Mouse (Mus musculus): ENCODE results near the gene Srcin1. TPM values are rescaled to one million over a fixed set of nuclear protein-coding genes. Genes with fewer than 3 reads are reported as not detected.

Srcin1 gene
- total and polyA plus RNA-seq, 3 experiments = 0.15 to 0.49 (median 0.25) TPM

DNA sequence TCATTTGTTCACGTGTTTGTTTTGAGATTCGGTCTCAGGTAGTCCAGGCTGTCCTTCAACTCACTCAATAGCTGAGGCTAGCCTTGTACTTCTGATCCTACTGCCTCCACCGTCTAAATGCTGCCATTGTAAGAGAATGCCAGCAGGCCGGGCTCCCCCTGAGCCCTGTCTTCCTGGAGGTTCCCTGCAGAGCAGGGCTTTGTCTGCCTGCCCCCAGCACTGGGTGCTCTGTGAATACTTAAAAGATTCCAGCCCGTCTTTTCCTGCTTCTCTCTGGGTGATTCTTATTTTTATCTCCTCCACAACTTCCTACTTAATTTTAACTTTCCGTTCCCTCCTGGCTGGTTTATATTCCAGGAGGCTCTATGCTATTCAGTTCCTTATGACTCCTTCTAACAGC lies 26.2 kb upstream of the Srcin1 start:
- peaks cover 7% of the 10 kb centered on the region; the same call in 1 of the 2 replicates for H3K4me1 ChIP-seq (ENCODE audit: insufficient read depth, low read depth, low read length)
- DNase-seq (ENCODE audit: low spot score) (no peak), ATAC-seq (ENCODE audit: extremely low read depth, insufficient number of reproducible peaks, low FRiP score, poor library complexity, severe bottlenecking) (no peak)

DNA sequence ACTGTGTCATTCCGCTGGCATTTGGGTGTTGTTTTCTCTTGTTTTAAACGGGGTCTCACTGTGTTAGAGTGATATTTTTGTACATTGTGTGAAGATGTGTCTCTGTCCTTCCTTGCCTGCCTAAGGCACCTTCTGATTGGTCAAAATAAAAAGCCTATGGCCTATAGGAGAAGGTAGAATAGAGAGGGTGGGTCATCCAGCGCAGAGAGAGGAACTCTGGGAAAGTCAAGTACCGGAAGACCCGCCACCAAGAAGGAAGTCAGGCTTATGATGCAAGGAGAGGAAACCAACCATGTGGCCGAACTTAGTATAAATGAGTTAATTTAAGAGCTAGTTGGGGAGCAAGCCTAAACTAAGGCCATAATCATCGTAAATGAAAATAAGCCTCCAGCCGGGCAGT lies 23.1 kb upstream of the Srcin1 start:
- peak overlapping the region; percentile 67 for H3K4me3 ChIP-seq (ENCODE audit: low read depth, low read length)
- H3K36me3 ChIP-seq (replicated peaks) = peaks cover 19% of the 10 kb centered on the region
- H3K4me1 ChIP-seq (ENCODE audit: insufficient read depth, low read depth, low read length) = peaks cover 7% of the 10 kb centered on the region; the same call in 1 of the 2 replicates
- peaks cover 17% of the 10 kb centered on the region for H3K27me3 ChIP-seq (ENCODE audit: insufficient read depth, low read length)
- TF ChIP-seq TAL1 (conservative IDR thresholded peaks at IDR 0.05; ENCODE audit: low read depth, low read length) = no peak
- TF ChIP-seq POLR2AphosphoS5 (IDR thresholded peaks at IDR 0.05; ENCODE audit: insufficient replicate concordance, low read depth, low read length) = no peak
- TF ChIP-seq GATA1 (IDR thresholded peaks at IDR 0.05; ENCODE audit: borderline replicate concordance, low read length) = no peak
- TF ChIP-seq GATA2 (IDR thresholded peaks at IDR 0.05; ENCODE audit: borderline replicate concordance, low read depth, low read length) = no peak
- no peak for TF ChIP-seq CTCF (IDR thresholded peaks at IDR 0.05; ENCODE audit: low read depth, low read length)
- DNase-seq (ENCODE audit: low spot score) (peak; percentile 74), ATAC-seq (ENCODE audit: extremely low read depth, insufficient number of reproducible peaks, low FRiP score, poor library complexity, severe bottlenecking) (peak; percentile 76; the same call in 1 of the 2 replicates)
- no peaks in the 10 kb centered on the region for H3K9me3 ChIP-seq (replicated peaks)

More for the DNA sequence above, 26.2 kb upstream of the Srcin1 start:
- no peak overlapping the region for H3K4me3 ChIP-seq (ENCODE audit: low read depth, low read length)
- TF ChIP-seq TAL1 (conservative IDR thresholded peaks at IDR 0.05; ENCODE audit: low read depth, low read length) (no peak), GATA1 (IDR thresholded peaks at IDR 0.05; ENCODE audit: borderline replicate concordance, low read length) (no peak), CTCF (IDR thresholded peaks at IDR 0.05; ENCODE audit: low read depth, low read length) (no peak), POLR2AphosphoS5 (IDR thresholded peaks at IDR 0.05; ENCODE audit: insufficient replicate concordance, low read depth, low read length) (no peak), GATA2 (IDR thresholded peaks at IDR 0.05; ENCODE audit: borderline replicate concordance, low read depth, low read length) (no peak)
- H3K9me3 ChIP-seq (replicated peaks) = no peaks in the 10 kb centered on the region
- H3K27me3 ChIP-seq (ENCODE audit: insufficient read depth, low read length) = peaks cover 5% of the 10 kb centered on the region; the same call in 1 of the 2 replicates
- H3K36me3 ChIP-seq (replicated peaks) = peaks cover 48% of the 10 kb centered on the region

DNA sequence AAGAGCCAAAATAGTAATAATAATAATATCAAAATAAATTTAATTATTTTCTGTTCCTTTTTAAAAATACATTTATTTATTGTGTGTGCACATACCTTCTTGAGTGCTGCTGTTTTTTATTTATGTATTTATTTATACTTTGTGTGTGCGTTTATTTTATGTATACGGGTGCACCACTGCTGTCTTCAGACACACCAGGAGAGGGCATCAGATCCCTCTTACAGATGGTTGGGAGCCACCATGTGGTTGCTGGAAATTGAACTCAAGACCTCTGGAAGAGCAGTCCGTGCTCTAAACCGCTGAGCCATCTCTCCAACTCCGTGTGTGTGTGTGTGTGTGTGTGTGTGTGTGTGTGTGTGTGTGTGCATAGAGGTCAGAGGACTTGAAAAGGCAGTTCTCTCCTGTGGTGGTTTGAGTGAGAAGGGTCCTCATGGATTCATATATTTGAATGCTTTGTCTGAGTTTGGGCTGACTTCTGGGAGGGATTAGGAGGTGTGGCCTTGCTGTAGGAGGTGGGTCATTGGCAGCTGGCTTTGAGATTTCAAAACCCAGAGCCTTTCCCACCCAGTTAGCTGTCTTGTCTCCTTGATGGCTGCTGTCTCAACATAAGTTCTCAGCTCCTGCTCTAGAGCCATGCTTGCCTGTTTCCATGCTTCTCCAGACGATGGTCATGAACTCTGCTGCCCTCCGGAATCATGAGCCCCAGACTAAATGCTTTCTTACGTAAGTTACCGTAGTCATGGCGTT lies 22.1 kb upstream of the Srcin1 start:
- H3K36me3 ChIP-seq (replicated peaks) = peaks cover 14% of the 10 kb centered on the region
- peaks cover 7% of the 10 kb centered on the region; the same call in 1 of the 2 replicates for H3K4me1 ChIP-seq (ENCODE audit: insufficient read depth, low read depth, low read length)
- TF ChIP-seq GATA2 (IDR thresholded peaks at IDR 0.05; ENCODE audit: borderline replicate concordance, low read depth, low read length) (no peak), CTCF (IDR thresholded peaks at IDR 0.05; ENCODE audit: low read depth, low read length) (no peak), GATA1 (IDR thresholded peaks at IDR 0.05; ENCODE audit: borderline replicate concordance, low read length) (no peak)
- H3K9me3 ChIP-seq (replicated peaks) = no peaks in the 10 kb centered on the region
- DNase-seq (ENCODE audit: low spot score) (peak; percentile 45), ATAC-seq (ENCODE audit: extremely low read depth, insufficient number of reproducible peaks, low FRiP score, poor library complexity, severe bottlenecking) (peak; percentile 48; the same call in 1 of the 2 replicates)
- peak overlapping the region; percentile 67 for H3K4me3 ChIP-seq (ENCODE audit: low read depth, low read length)
- peaks cover 23% of the 10 kb centered on the region for H3K27me3 ChIP-seq (ENCODE audit: insufficient read depth, low read length)

DNA sequence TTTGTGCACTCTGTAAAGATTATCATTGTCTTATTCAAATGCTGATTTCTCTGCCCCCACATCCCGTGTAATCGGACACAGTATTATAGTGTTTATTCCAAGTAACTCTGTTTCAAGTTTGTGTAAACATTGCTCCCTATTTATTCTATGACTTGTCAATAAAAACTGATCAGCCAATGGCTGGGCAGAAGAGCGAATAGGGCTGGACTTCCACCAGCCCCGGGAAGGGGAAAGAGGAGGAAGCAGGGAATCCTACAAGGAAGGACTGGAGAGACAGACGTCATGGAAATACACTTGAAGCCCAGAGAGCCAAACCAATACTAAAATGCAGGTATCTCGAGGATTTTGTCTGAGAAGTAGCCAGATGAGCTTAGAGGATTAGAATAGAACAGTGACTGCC lies 18.1 kb upstream of the Srcin1 start:
- peaks cover 44% of the 10 kb centered on the region for H3K27me3 ChIP-seq (ENCODE audit: insufficient read depth, low read length)
- DNase-seq (ENCODE audit: low spot score) (no peak), ATAC-seq (ENCODE audit: extremely low read depth, insufficient number of reproducible peaks, low FRiP score, poor library complexity, severe bottlenecking) (no peak)
- no peaks in the 10 kb centered on the region for H3K4me1 ChIP-seq (ENCODE audit: insufficient read depth, low read depth, low read length)
- H3K9me3 ChIP-seq (replicated peaks) = no peaks in the 10 kb centered on the region
- TF ChIP-seq TAL1 (conservative IDR thresholded peaks at IDR 0.05; ENCODE audit: low read depth, low read length) (no peak), CTCF (IDR thresholded peaks at IDR 0.05; ENCODE audit: low read depth, low read length) (no peak), POLR2AphosphoS5 (IDR thresholded peaks at IDR 0.05; ENCODE audit: insufficient replicate concordance, low read depth, low read length) (no peak), GATA1 (IDR thresholded peaks at IDR 0.05; ENCODE audit: borderline replicate concordance, low read length) (no peak), GATA2 (IDR thresholded peaks at IDR 0.05; ENCODE audit: borderline replicate concordance, low read depth, low read length) (no peak)
- no peak overlapping the region for H3K4me3 ChIP-seq (ENCODE audit: low read depth, low read length)
- H3K36me3 ChIP-seq (replicated peaks) = no peaks in the 10 kb centered on the region

DNA sequence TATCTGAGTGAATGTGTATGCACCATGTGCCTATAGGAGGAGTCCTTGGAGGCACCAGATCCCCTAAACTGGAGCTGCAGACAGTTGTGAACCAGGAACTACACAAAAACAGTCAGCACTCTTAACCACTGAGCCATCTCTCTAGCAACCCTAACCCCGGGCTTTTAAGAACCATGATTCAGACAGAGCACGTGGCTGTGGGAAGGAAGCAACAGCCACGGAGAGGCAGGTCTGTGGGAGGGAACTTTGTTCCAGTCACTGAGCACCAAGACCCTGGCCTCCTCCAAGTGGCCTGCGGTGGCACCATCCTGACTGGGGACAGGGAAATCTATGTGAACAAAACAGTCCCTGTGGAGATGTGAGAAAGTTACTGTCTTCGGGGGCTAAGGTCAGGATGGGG lies 15.9 kb upstream of the Srcin1 start:
- peaks cover 51% of the 10 kb centered on the region for H3K27me3 ChIP-seq (ENCODE audit: insufficient read depth, low read length)
- no peaks in the 10 kb centered on the region for H3K4me1 ChIP-seq (ENCODE audit: insufficient read depth, low read depth, low read length)
- DNase-seq (ENCODE audit: low spot score) (no peak), ATAC-seq (ENCODE audit: extremely low read depth, insufficient number of reproducible peaks, low FRiP score, poor library complexity, severe bottlenecking) (no peak)
- no peaks in the 10 kb centered on the region for H3K9me3 ChIP-seq (replicated peaks)
- H3K4me3 ChIP-seq (ENCODE audit: low read depth, low read length) = no peak overlapping the region
- no peaks in the 10 kb centered on the region for H3K36me3 ChIP-seq (replicated peaks)
- TF ChIP-seq GATA1 (IDR thresholded peaks at IDR 0.05; ENCODE audit: borderline replicate concordance, low read length) = no peak
- no peak for TF ChIP-seq CTCF (IDR thresholded peaks at IDR 0.05; ENCODE audit: low read depth, low read length)
- TF ChIP-seq POLR2AphosphoS5 (IDR thresholded peaks at IDR 0.05; ENCODE audit: insufficient replicate concordance, low read depth, low read length) = no peak
- TF ChIP-seq TAL1 (conservative IDR thresholded peaks at IDR 0.05; ENCODE audit: low read depth, low read length) = no peak
- TF ChIP-seq GATA2 (IDR thresholded peaks at IDR 0.05; ENCODE audit: borderline replicate concordance, low read depth, low read length) = no peak

DNA sequence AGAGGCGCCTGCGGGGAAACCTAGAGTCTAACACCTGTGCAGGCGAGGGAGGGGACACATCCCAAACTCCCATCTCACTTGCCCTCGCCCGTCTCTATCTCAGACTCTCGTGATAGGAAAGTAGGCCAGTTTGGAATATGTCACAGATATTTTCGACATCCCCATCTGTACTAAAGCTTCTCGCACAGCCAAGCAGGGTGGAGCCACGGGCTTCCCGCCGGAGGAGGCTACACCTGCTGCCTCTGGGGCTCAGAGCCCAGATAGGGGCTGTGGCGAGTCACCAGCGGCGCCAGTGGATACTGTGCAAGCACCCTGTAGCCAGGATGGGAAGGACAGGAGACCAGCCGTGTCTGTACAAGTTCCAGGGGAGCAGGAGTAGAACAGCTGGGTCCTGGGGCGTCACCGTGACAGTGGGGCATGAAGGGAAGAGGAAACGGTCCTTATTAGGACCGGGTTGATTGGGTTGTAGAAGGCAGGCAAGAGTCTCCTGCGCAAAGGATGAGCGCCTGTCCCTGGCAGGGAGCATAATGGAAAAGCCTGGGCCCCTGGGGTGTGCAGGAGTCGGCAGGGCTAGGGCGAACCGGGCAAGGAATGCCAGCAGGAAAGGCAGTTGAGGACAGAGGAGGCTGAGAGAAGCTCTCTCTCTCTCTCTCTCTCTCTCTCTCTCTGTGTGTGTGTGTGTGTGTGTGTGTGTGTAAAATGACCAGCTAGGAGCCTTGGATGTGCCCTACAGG lies 14.4 kb upstream of the Srcin1 start:
- no peak overlapping the region for H3K4me3 ChIP-seq (ENCODE audit: low read depth, low read length)
- H3K27me3 ChIP-seq (ENCODE audit: insufficient read depth, low read length) = peaks cover 59% of the 10 kb centered on the region
- DNase-seq (ENCODE audit: low spot score) (no peak), ATAC-seq (ENCODE audit: extremely low read depth, insufficient number of reproducible peaks, low FRiP score, poor library complexity, severe bottlenecking) (no peak)
- H3K36me3 ChIP-seq (replicated peaks) = no peaks in the 10 kb centered on the region
- no peaks in the 10 kb centered on the region for H3K9me3 ChIP-seq (replicated peaks)
- H3K4me1 ChIP-seq (ENCODE audit: insufficient read depth, low read depth, low read length) = no peaks in the 10 kb centered on the region
- TF ChIP-seq CTCF (IDR thresholded peaks at IDR 0.05; ENCODE audit: low read depth, low read length) (no peak), POLR2AphosphoS5 (IDR thresholded peaks at IDR 0.05; ENCODE audit: insufficient replicate concordance, low read depth, low read length) (no peak), GATA1 (IDR thresholded peaks at IDR 0.05; ENCODE audit: borderline replicate concordance, low read length) (no peak)
